Mouse (Mus musculus): ENCODE results near the gene Slc6a4.
"Not testable (repeated sequence)": the region's sequence is repeated elsewhere in the genome, so short reads cannot be mapped to it uniquely, and the experiment has no call there.

The Slc6a4 gene

DNA sequence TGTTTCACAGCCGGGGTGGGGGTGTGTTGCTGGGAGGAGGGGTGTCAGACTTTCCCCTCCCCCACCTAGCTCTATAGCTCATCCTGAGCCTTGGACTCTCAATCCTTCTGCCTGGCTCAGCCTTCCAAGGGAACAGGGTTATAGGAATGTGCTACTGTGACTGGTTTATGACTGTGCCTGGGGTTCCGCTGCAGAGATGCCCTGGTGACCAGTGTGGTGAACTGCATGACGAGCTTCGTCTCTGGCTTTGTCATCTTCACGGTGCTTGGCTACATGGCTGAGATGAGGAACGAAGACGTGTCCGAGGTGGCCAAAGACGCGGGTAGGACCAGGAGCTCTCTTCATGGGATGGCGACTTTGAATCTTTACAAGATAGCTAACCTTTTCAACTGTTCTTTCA, 19.6 kb downstream of the Slc6a4 start:
- in situ Hi-C loops (cut with MboI, MseI) = no loop called here

DNA sequence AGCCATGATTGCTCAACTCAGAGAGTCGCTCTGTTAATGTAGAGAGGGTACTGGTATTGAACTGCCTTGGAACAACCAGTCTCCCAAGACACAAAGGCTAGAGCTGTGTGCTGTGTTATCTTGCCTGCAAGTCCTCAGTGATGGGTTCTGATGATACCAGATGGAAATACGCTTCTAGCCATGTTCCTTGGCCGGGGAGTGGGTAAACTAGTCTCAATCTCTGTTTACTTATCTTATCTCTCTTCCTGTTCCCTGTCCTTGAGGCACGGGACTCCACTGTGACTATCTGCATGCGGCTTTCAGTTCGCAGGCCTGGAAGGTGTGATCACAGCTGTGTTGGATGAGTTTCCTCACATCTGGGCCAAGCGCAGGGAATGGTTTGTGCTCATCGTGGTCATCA, 21.1 kb downstream of the Slc6a4 start:
- in situ Hi-C loops (cut with MboI, MseI) = no loop called here

DNA sequence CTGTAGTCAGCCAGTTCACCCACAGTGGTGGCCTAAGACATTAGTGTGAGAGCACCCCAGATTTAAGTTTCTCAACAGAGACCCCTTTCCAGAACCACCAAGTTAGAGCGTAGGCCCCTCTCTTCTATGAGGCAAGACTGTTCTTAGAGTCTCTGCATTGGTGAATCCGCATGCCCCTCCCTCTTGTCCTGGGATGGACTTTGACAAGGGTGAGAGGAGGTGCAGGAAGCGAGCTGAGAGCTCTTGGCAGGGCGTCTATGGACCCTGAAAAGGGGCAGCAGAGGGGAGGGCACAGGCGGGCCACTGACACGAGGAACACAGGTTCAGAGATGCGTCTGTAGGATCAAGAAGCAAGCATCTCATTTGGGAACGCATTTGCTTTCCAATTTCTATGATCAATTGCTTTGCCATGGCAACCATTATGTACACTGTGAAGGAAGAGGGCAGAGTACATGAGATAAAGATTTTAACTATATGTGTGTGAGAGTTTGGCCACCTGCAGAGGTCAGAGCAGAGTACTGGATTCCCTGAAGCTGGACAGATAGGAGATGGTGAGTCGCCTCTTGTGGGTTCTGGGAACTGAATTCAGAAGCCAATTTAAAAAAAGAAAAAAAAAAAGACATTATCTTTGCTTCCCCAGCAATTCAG, 23.5 kb downstream of the Slc6a4 start:
- in situ Hi-C loops (cut with MboI, MseI) = no loop called here

DNA sequence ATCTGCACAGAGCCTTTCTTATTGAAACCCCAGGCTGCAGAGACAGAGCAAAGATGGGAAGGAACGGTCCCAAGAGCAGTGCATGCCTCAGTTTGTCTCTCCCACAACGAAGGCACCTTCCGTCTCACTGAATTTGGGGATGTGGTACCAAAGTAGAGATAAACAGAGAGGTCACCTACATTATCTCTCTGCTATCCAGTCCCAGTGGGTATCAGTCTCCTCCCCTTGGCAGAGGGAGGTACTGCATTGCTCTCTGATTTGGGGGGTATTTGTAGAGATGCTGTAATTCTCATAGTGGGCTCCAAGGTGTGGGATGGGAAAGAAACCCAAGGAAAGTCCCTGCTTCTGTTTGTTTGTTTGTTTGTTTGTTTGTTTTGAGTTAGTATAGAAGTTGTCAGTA, 28.2 kb downstream of the Slc6a4 start:
- in situ Hi-C loops (cut with MboI, MseI) = loop anchor here in 1 of 2 experiments (5.0 kb wide), 1 partner anchor 251 kb away; no protein-coding TSS in a partner anchor

DNA sequence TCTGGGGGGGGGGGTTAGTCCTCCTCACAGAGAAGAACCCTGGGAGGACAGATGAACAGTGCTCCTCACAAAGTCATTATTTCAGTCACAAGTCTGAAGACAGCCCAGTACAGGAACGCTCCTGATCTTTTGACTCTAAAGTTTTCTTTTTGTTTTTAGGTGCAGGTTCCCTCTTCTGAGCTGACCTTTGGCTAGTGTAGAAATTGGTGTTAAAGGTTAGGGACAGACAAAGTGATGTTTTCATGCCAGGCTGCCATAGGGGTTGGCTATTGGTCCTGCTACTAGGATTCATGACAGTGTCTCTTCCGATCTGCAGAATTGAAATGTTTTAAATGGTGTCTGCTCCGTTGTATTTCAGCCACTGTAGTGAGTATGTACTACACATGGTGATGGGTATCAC, 29.8 kb downstream of the Slc6a4 start:
- in situ Hi-C loops (cut with MboI, MseI) = loop anchor here in 1 of 2 experiments (5.0 kb wide), 1 partner anchor 249 kb away; no protein-coding TSS in a partner anchor

DNA sequence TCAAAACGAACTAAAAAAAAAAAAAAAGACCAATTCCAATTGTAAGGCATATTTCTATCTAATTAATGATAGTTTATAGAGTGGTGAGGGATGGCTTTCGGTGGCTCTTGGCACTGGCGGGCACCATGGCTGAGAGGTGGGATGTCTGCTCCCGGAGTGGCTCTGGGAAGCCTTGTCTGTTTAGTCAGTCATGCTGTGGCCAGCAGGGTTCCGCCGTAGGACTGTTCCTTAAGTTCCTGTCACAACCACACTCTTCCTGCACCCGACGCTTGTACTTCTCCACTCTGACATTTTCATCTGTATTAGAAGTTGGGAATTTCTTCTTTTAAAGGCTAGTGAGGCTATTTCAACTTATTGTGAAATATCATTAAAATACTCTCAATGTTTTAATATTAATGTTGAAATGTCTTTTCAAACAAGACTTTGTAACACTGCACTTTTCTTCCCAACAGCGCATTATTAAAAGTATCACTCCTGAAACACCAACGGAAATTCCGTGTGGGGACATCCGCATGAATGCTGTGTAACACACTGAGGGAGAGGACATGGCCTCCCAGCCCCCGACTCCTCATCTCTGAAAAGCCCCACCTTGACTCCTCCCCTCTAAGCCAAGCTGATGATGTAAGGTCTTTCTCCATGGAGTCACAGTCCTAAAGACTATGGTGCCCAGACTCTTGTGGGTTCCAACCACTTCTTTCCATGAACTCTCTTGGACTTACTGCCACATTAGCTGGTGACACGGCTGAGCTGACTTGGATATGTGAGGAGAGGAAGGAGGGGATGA, 32.9 kb downstream of the Slc6a4 start:
- in situ Hi-C loops (cut with MboI, MseI) = no loop called here

DNA sequence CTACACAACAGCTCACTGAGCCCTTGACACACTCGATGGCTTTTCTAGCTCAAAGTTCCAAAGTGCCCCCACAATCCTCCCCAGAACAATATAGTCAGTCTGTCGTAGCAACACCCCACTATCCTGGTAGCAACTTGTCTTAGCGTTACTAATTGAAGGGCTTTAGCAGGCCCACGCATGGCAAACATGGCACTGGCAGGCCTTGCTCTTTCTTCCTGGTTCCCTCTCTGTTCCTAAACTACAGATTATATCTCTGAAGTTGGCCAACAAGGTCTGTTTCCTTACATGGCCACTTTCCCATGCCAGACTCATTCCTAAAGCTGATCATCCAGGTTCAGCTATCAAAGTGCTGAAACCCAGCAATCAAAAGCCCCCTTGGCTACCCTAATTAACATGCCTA, 43.5 kb downstream of the Slc6a4 start:
- in situ Hi-C loops (cut with MboI, MseI) = loop anchor here in 1 of 2 experiments (10.0 kb wide), 1 partner anchor 1407 kb away; the partner anchor contains the start of gene Inpp5k

DNA sequence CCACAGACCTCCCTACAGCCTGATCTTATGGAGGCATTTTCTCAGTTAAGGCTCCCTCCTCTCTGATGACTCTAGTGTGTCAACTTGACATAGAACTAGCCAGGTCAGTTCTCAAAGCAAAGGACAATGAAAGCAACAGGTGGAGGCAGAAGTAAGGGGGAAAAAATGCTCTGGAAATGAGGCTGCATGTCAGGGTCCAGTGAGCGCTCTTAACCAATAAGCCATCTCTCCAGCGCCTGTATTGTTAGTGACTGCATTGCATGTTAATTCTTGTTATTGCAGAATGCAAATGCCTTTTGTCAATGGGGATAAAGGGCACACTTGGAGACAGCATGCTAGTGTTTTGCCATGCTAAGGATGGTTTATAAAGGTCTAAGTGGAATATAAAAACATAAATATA, 44.4 kb downstream of the Slc6a4 start:
- in situ Hi-C loops (cut with MboI, MseI) = loop anchor here in 1 of 2 experiments (10.0 kb wide), 1 partner anchor 1408 kb away; the partner anchor contains the start of gene Inpp5k

DNA sequence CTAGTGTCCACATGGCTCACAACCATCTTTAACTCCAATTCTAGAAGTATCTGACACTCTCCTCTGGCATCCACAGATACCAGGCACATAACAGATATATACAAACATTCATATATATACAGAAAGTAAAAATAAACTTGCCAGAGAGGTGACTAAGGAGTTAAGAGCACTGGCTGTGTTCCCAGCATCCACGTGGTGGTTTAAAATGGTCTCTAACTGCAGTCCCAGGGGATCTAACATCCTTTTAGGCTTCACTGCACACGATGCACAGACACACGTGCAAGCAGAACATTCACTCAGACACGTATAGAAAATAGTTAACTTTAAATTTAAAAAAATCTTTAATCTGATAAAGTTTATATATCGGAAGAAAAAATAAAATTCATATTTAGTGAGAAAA, 63.5 kb downstream of the Slc6a4 start:
- in situ Hi-C loops (cut with MboI, MseI) = no loop called here

DNA sequence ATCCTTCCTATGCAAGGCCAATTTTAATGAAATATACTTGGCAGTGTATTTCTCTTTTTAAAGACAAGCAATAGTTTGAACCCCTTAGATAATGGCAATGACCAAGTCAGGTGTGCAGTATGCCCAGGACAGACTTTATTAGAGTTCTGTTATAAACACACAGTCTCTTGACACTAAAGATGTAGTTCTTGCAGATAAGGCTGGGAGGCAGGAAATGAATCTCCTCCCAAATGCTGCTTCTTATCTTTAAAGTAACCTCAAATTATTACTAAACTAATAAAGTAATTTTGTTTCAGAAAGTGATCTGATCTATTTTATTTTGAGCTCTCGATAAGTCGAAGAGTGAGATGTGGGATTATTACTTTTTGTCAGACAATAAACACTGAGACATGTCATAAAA, 65.0 kb downstream of the Slc6a4 start:
- in situ Hi-C loops (cut with MboI, MseI) = no loop called here

DNA sequence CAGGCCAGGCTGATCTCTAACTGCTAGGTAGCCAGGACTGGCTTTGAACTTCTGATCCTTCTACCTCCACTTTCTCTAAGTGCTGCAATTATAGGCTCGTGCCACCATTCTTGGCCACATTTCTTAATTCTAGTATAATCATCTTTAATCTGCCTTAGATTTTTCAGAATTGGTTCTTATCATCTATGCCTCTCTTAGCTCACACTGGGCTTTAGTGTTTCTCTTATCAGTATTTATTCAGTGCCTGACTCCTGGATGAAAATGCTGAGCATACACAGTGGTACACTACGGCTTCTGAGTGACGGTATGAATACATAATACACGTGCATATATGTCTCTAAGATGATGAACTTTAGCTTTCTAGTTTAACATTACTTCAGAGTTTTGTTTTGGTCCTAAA, 70.4 kb downstream of the Slc6a4 start:
- in situ Hi-C loops (cut with MboI, MseI) = no loop called here

DNA sequence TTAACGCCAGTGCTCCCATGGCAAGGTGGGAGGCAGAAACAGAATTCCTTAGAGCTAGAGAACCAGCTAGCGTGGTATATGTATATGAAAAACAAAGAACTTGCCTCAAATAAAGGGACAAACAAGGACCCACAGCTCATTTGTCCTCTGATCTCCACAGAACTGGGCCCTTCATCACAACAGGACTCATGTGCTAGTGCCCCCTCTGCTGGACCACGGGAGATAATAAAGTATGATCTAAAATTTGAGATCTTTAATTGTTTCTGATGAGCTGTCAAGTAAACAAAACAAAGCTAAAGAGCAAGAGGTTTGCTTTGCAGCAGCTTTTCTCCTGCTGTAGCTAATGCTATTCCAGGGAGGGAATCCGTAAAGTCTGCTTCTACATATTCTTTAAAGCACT, 72.3 kb downstream of the Slc6a4 start:
- in situ Hi-C loops (cut with MboI, MseI) = no loop called here

DNA sequence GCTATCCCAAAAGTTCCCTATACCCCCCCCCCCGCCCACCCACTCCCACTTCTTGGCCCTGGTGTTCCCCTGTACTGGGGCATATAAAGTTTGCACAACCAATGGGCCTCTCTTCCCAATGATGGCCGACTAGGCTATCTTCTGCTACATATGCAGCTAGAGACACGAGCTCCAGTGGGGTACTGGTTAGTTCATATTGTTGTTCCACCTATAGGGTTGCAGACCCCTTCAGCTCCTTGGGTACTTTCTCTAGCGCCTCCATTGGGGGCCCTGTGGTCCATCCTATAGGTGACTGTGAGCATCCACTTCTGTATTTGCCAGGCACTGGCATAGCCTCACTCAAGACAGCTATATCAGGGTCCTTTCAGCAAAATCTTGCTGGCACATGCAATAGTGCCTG, 78.9 kb downstream of the Slc6a4 start:
- in situ Hi-C loops (cut with MboI, MseI) = not testable (repeated sequence)

DNA sequence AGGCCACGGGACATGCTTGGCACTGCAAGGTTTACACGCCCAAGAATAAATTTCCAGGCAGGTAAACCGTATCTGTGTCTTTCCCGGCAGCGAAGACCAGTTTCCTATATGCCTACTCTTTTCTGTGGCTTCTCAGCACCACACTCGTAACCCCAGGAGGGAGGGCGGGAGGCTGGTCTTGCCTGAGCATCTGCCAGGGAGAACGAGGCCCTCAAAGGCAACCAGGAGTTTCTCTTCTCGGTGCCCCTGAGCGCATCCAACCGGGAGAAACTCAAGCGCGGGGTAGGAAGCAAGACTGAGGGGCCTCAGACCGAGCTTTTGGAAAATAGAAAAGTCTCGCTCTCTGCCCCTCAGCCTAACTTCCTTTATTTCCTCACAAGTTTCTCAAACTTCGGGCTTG, 79.4 kb downstream of the Slc6a4 start:
- in situ Hi-C loops (cut with MboI, MseI) = no loop called here

DNA sequence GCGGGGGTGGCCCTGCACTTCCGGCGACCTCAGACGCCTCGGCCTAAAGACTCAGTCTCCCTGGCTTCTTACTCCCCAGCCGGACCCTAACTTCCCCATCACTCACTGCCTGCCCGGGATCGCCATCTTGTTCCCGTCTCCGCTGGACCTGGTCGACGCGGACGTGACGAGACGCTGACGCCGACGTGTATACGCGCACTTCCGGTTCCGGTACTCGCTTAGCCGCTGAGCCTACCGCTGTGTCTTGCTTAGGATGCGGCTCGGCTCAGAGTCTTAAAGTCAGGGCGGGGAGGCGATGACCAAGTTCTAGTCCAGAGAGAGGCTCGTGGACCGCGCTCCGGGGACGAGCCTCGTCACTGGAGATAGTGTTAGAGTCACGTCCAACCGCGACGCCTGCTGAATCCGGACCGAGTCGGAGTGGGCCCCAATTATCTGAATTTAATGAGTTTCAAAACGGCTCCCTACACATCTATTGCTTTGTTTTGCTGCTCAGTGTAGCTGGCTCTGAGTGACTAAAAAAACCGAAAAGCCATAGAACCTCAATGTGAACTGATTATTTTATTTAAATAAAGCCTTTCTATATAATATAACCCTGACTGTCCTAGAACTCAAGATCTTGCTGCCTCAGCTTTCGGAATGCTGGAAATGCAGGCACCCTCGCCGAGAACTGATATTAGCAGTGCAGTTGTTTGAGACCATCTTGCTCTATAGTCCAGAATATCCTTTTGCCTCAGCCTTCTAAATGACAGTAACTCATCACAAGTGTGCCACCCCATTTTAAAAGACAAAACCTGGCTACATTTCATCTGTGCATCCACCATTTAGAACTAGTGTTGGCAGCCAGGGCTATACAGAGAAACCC, 80.1 kb downstream of the Slc6a4 start, which contains the start of gene Nsrp1:
TSS of gene Nsrp1 (minus strand) at position 163 of the 862 bp plus-strand sequence.
- in situ Hi-C loops (cut with MboI, MseI) = no loop called here

DNA sequence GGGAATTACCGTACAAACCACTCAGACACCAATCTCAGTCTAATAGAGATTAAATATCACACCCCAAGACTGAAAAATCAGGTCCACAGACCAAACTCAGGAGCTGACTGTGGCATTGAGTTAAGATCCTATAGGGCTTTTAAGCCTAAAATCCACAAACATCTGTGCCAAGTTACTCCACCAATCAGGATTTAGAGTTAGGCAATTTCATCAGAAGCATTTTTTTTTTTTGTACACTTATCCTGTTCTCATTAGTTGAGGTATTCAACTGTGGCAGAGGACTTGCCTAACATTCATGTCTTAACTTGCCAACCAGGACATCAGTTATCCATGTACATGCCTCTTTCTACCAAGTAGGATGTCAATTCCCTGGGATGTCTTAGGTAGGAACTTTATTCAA, 81.0 kb downstream of the Slc6a4 start:
- in situ Hi-C loops (cut with MboI, MseI) = no loop called here

Measured in T-helper 17 cell (primary cell).